Mouse (Mus musculus) lung, postnatal 0 days (tissue): ENCODE measurements around the gene Qars. TPM values are rescaled to one million over a fixed set of nuclear protein-coding genes. Genes with fewer than 3 reads are reported as not detected.

Source experiments
- ATAC-seq: fragments of 200-750 bp; cut with Nextera tagmentation; 2 replicates; pipeline ENCODE4 v1.8.0; 2017; ENCODE audit warnings: moderate library complexity
- DNase-seq: peaks from one replicate; pipeline ENCODE4 v3.0.0-alpha.2; 2016; ENCODE audit warnings: low spot score
- H3K27ac ChIP-seq: fragments of 300-500 bp; sonication (generic); 2 replicates; pipeline ENCODE4 v1.5.1; 2014; ENCODE audit warnings: antibody characterized with exemption, mild to moderate bottlenecking, low read length, mixed read lengths
- H3K27me3 ChIP-seq: fragments of 300-500 bp; sonication (generic); replicated peaks from 2 replicates; pipeline ENCODE4 v1.6.1; 2014; ENCODE audit warnings: low read length, mixed read lengths; ENCODE audit not compliant: insufficient read depth
- H3K36me3 ChIP-seq: fragments of 300-500 bp; sonication (generic); 2 replicates; pipeline ENCODE4 v1.6.1; 2014; ENCODE audit warnings: low read length, mixed read lengths; ENCODE audit not compliant: insufficient read depth
- H3K4me1 ChIP-seq: fragments of 300-500 bp; sonication (generic); 2 replicates; pipeline ENCODE4 v1.6.1; 2014; ENCODE audit warnings: antibody characterized with exemption, low read depth, low read length, mixed read lengths; ENCODE audit not compliant: insufficient read depth
- H3K4me2 ChIP-seq: fragments of 300-500 bp; sonication (generic); replicated peaks from 2 replicates; pipeline ENCODE4 v1.6.1; 2014; ENCODE audit warnings: low read depth, mild to moderate bottlenecking, low read length, moderate library complexity, mixed read lengths
- H3K4me3 ChIP-seq: fragments of 300-500 bp; sonication (generic); 2 replicates; pipeline ENCODE4 v1.5.1; 2014; ENCODE audit warnings: low read depth, low read length
- H3K9ac ChIP-seq: fragments of 300-500 bp; sonication (generic); replicated peaks from 2 replicates; pipeline ENCODE4 v1.6.1; 2014; ENCODE audit warnings: low read depth, mild to moderate bottlenecking
- H3K9me3 ChIP-seq: fragments of 300-500 bp; sonication (generic); 2 replicates; pipeline ENCODE4 v1.6.1; 2016; ENCODE audit warnings: low read length, mixed read lengths
- CTCF ChIP-seq: IDR thresholded peaks from 2 replicates; pipeline ENCODE4 v1.5.1; 2016; ENCODE audit warnings: antibody characterized with exemption, mild to moderate bottlenecking
- EP300 ChIP-seq: IDR thresholded peaks from 2 replicates; pipeline ENCODE4 v1.6.1; 2016; ENCODE audit warnings: antibody characterized with exemption, mild to moderate bottlenecking, control low read depth
- WGBS: fragments of 180-500 bp; shearing (Covaris S2); extraction: QIAGEN DNeasy Blood & Tissue Kit; methylation state at CpG from one replicate; pipeline ENCODE4 v1.1.7; 2014; 5-methylcytosine and 5-hydroxymethylcytosine counted together
- polyA plus RNA-seq: library from polyadenylated mRNA; unstranded; fragments of >200 nt; fragmentation: Nextera tagmentation; extraction: Ambion mirVana; gene quantifications from 2 replicates; pipeline ENCODE4 v1.2.1, GENCODE M21; 2015

Gene Qars
- polyA plus RNA-seq, 1 experiment from 2014 or later = 62.0 TPM

GRCm38 (mm10) chr9:108499231-108499630 lies 8.3 kb upstream of the Qars start:
- WGBS = 89% methylated on average over 7 of the region's 7 CpGs
- ATAC-seq (no peak), DNase-seq (no peak)
- peaks cover 69% of the 10 kb centered on the region for H3K36me3 ChIP-seq
- H3K4me3 ChIP-seq = no peak overlapping the region
- H3K9ac ChIP-seq = no peak overlapping the region
- H3K27me3 ChIP-seq = no peaks in the 10 kb centered on the region
- H3K4me2 ChIP-seq = no peak overlapping the region
- no peak overlapping the region for H3K27ac ChIP-seq
- TF ChIP-seq EP300 (no peak), CTCF (no peak)
- no peaks in the 10 kb centered on the region for H3K9me3 ChIP-seq
- H3K4me1 ChIP-seq = no peaks in the 10 kb centered on the region

GRCm38 (mm10) chr9:108499943-108500342 lies 7.6 kb upstream of the Qars start:
- Histone ChIP-seq H3K4me2 (no peak overlapping the region), H3K27me3 (no peaks in the 10 kb centered on the region), H3K4me3 (no peak overlapping the region), H3K36me3 (peaks cover 62% of the 10 kb centered on the region), H3K9ac (no peak overlapping the region), H3K9me3 (no peaks in the 10 kb centered on the region), H3K27ac (no peak overlapping the region), H3K4me1 (no peaks in the 10 kb centered on the region)
- no peak for TF ChIP-seq EP300
- TF ChIP-seq CTCF = no peak
- DNase-seq (no peak), ATAC-seq (no peak)
- 95% methylated on average over 15 of the region's 15 CpGs for WGBS

- H3K4me1 ChIP-seq = peaks cover 7% of the 10 kb centered on the region; the same call in 1 of the 2 replicates
- WGBS = 85% methylated on average over 7 of the region's 7 CpGs
- ATAC-seq (no peak), DNase-seq (no peak)
- TF ChIP-seq EP300 (no peak), CTCF (no peak)
- no peaks in the 10 kb centered on the region for H3K9me3 ChIP-seq
- H3K27ac ChIP-seq = peak overlapping the region; percentile 93; the same call in 1 of the 2 replicates
- peaks cover 1% of the 10 kb centered on the region; the same call in 1 of the 2 replicates for H3K36me3 ChIP-seq
- H3K4me2 ChIP-seq = peak overlapping the region; percentile 77; the same call in 1 of the 2 replicates
- H3K4me3 ChIP-seq = peak overlapping the region; percentile 58; the same call in 1 of the 2 replicates
- no peaks in the 10 kb centered on the region for H3K27me3 ChIP-seq
- H3K9ac ChIP-seq = no peak overlapping the region
Measured at GRCm38 (mm10) chr9:108506901-108507300, 605 bp upstream of the Qars start.

GRCm38 (mm10) chr9:108508776-108509175 lies 1.3 kb downstream of the Qars start:
- Histone ChIP-seq H3K9ac (peak overlapping the region; percentile 91; the same call in 1 of the 2 replicates), H3K36me3 (peaks cover 12% of the 10 kb centered on the region; the same call in 1 of the 2 replicates), H3K4me2 (peak overlapping the region; percentile 77), H3K9me3 (no peaks in the 10 kb centered on the region), H3K4me1 (peaks cover 7% of the 10 kb centered on the region; the same call in 1 of the 2 replicates), H3K27ac (peak overlapping the region; percentile 93; the same call in 1 of the 2 replicates), H3K4me3 (peak overlapping the region; percentile 58; the same call in 1 of the 2 replicates), H3K27me3 (no peaks in the 10 kb centered on the region)
- TF ChIP-seq EP300 (no peak), CTCF (no peak)
- DNase-seq (no peak), ATAC-seq (no peak)
- 82% methylated on average over 7 of the region's 7 CpGs for WGBS

GRCm38 (mm10) chr9:108516380-108517251 lies 9.1 kb downstream of the Qars start, which contains the start of gene Qrich1:
Gene Qrich1, plus strand, starts transcription at chr9:108516806.
- peak within 1 kb of the TSS; percentile 82 for H3K4me2 ChIP-seq
- no peaks in the 10 kb centered on the region for H3K27me3 ChIP-seq
- peak; percentile 95 for TF ChIP-seq EP300
- peak; percentile 49 for TF ChIP-seq CTCF
- DNase-seq (peak; percentile 98), ATAC-seq (peak; percentile 95)
- H3K9ac ChIP-seq = peak within 1 kb of the TSS; percentile 93
- peaks cover 15% of the 10 kb centered on the region; the same call in 1 of the 2 replicates for H3K36me3 ChIP-seq
- H3K4me3 ChIP-seq = peak within 1 kb of the TSS; percentile 92
- peak within 1 kb of the TSS; percentile 99 for H3K27ac ChIP-seq
- under 1% methylated on average over 55 of the region's 55 CpGs for WGBS
- H3K4me1 ChIP-seq = 0 out of 2 replicates have a peak, but pooled peaks cover 5% of the 10 kb centered on the region
- no peaks in the 10 kb centered on the region for H3K9me3 ChIP-seq

GRCm38 (mm10) chr9:108517253-108517930 lies 9.9 kb downstream of the Qars start:
- DNase-seq = peak; percentile 82
- peak overlapping the region; percentile 93 for H3K9ac ChIP-seq
- H3K4me2 ChIP-seq = peak overlapping the region; percentile 82
- no peaks in the 10 kb centered on the region for H3K9me3 ChIP-seq
- WGBS = 3% methylated on average over 54 of the region's 95 CpGs
- peak overlapping the region; percentile 99 for H3K27ac ChIP-seq
- H3K27me3 ChIP-seq = no peaks in the 10 kb centered on the region
- 0 out of 2 replicates have a peak, but pooled peaks cover 5% of the 10 kb centered on the region for H3K4me1 ChIP-seq
- H3K4me3 ChIP-seq = peak overlapping the region; percentile 92
- ATAC-seq = peak; percentile 80
- H3K36me3 ChIP-seq = peaks cover 11% of the 10 kb centered on the region; the same call in 1 of the 2 replicates
- TF ChIP-seq EP300 = no peak
- no peak for TF ChIP-seq CTCF
